Mouse (Mus musculus) bone marrow macrophage, adult 2 months (primary cell): ENCODE data around the gene Hils1.

Experiments
- CTCF ChIP-seq: IDR thresholded peaks from 2 replicates; pipeline ENCODE4 v1.5.1; 2012; ENCODE audit warnings: low read depth, mild to moderate bottlenecking, low read length, moderate library complexity
- POLR2A ChIP-seq: IDR thresholded peaks from 2 replicates; pipeline ENCODE4 v1.6.1; 2012; ENCODE audit warnings: mild to moderate bottlenecking, low read depth, low read length, borderline replicate concordance

GRCm38 (mm10) chr11:95008661-95009628 lies 41.6 kb downstream of the Hils1 start:
- TF ChIP-seq POLR2A (no peak), CTCF (no peak)
